Mouse (Mus musculus) testis, postnatal 10 days (tissue): ENCODE results near the gene Gm10324.
"Not testable (repeated sequence)": the region's sequence is repeated elsewhere in the genome, so short reads cannot be mapped to it uniquely, and the experiment has no call there.

Experiments
- DNase-seq: peaks from one replicate; pipeline ENCODE4 v3.0.0; 2021; ENCODE audit warnings: low spot score

The Gm10324 gene

DNA sequence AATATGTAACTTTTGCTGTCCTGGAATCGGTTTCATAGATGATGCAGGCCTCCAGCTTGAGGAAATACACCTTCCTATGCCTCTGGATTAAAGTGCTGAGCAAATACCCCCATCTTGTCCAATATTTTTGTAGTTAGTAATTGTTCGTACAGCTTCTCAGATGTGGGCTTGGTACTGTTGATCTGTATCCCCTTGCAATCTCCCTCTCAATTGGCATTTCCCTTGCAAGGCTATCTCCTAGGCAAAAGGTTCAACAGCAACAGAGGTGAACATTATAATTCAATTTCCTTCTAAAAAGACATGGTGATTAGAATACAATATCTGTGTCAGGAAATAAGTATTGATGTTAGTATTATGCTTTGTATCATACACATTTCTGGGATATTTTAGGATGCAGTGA lies at the start of gene Gm10324:
TSS of gene Gm10324 (plus strand) at position 301 of the 400 bp plus-strand sequence.
- not testable (repeated sequence) for DNase-seq
